Mouse (Mus musculus) spleen, adult 18-20 months (tissue): Measurements from ENCODE around the gene Cabp1.

Source experiments
- DNase-seq, 2 experiments: peaks; one replicate each; pipeline ENCODE4 v3.0.0; 2022; ENCODE audit warnings: mixed read lengths in 2 of 2

Gene Cabp1

GRCm38 (mm10) chr5:115208601-115209000, 14.4 kb upstream of the Cabp1 start:
- DNase-seq, result no peak

GRCm38 (mm10) chr5:115207892-115208291, 13.7 kb upstream of the Cabp1 start:
- no peak for DNase-seq

- DNase-seq, result no peak
Observed at GRCm38 (mm10) chr5:115207244-115207643, 13.1 kb upstream of the Cabp1 start.

- DNase-seq, result peak in 1 of 2 experiments; percentile 32
Observed at GRCm38 (mm10) chr5:115204562-115205311, 10.6 kb upstream of the Cabp1 start.

GRCm38 (mm10) chr5:115203735-115204561, 9.8 kb upstream of the Cabp1 start:
- DNase-seq, result no peak

GRCm38 (mm10) chr5:115194626-115195221, 543 bp upstream of the Cabp1 start:
- DNase-seq, result no peak

GRCm38 (mm10) chr5:115193226-115193625, 955 bp downstream of the Cabp1 start:
- peak; percentile 32 to 54 for DNase-seq

- DNase-seq, result no peak
Observed at GRCm38 (mm10) chr5:115192828-115193195, 1.4 kb downstream of the Cabp1 start.

- DNase-seq, result no peak
Observed at GRCm38 (mm10) chr5:115191880-115192827, 2.0 kb downstream of the Cabp1 start.

- DNase-seq, result no peak
Observed at GRCm38 (mm10) chr5:115190081-115190480, 4.1 kb downstream of the Cabp1 start.

- peak; percentile 25 to 53 for DNase-seq
Observed at GRCm38 (mm10) chr5:115188824-115189223, 5.4 kb downstream of the Cabp1 start.

GRCm38 (mm10) chr5:115187188-115188131, 6.7 kb downstream of the Cabp1 start:
- peak; percentile 73 to 91 for DNase-seq

- no peak for DNase-seq
Observed at GRCm38 (mm10) chr5:115186371-115187073, 7.7 kb downstream of the Cabp1 start.

- DNase-seq, result no peak
Observed at GRCm38 (mm10) chr5:115184726-115185125, 9.5 kb downstream of the Cabp1 start.

- no peak for DNase-seq
Observed at GRCm38 (mm10) chr5:115183482-115183881, 10.7 kb downstream of the Cabp1 start.

GRCm38 (mm10) chr5:115182925-115183324, 11.3 kb downstream of the Cabp1 start:
- DNase-seq, result no peak

- no peak for DNase-seq
Observed at GRCm38 (mm10) chr5:115181248-115181940, 12.8 kb downstream of the Cabp1 start.

- DNase-seq, result no peak
Observed at GRCm38 (mm10) chr5:115179596-115179995, 14.6 kb downstream of the Cabp1 start.

- DNase-seq, result no peak
Observed at GRCm38 (mm10) chr5:115177866-115178265, 16.3 kb downstream of the Cabp1 start.

GRCm38 (mm10) chr5:115174554-115174953, 19.6 kb downstream of the Cabp1 start:
- DNase-seq, result no peak
